Mouse (Mus musculus): ENCODE data around the gene Cfap61. TPM values are rescaled to one million over a fixed set of nuclear protein-coding genes. Genes with fewer than 3 reads are reported as not detected.
"Not testable (repeated sequence)": the region's sequence is repeated elsewhere in the genome, so short reads cannot be mapped to it uniquely, and the experiment has no call there.

Gene Cfap61
- polyA plus RNA-seq, 1 experiment from 2014 or later, result 1.7 TPM

GRCm38 (mm10) chr2:145903983-145904616 lies 30.5 kb upstream of the Cfap61 start:
- Histone ChIP-seq H3K4me2 (replicated peaks) (peak overlapping the region; percentile 71), H3K9me3 (no peaks in the 10 kb centered on the region), H3K27me3 (no peaks in the 10 kb centered on the region), H3K4me3 (replicated peaks) (peak overlapping the region; percentile 98), H3K27ac (no peak overlapping the region), H3K36me3 (peaks cover 9% of the 10 kb centered on the region), H3K4me1 (replicated peaks) (peaks cover 21% of the 10 kb centered on the region), H3K9ac (replicated peaks) (peak overlapping the region; percentile 93)
- ATAC-seq, result no peak
- 40% methylated on average over 12 of the region's 12 CpGs for WGBS

- H3K27me3 ChIP-seq, result no peaks in the 10 kb centered on the region
- H3K9me3 ChIP-seq, result no peaks in the 10 kb centered on the region
- 0 out of 2 replicates have a peak overlapping the region, but pooled peaks have one; percentile 71 for H3K4me2 ChIP-seq (replicated peaks)
- no peak overlapping the region for H3K4me3 ChIP-seq (replicated peaks)
- no peak overlapping the region for H3K27ac ChIP-seq
- peaks cover 16% of the 10 kb centered on the region for H3K36me3 ChIP-seq
- no peak for ATAC-seq
- H3K4me1 ChIP-seq (replicated peaks), result peaks cover 21% of the 10 kb centered on the region
- 89% methylated on average over 6 of the region's 6 CpGs for WGBS
- H3K9ac ChIP-seq (replicated peaks), result no peak overlapping the region
These were observed 29.4 kb upstream of the Cfap61 start for GRCm38 (mm10) chr2:145905156-145905555.

DNA sequence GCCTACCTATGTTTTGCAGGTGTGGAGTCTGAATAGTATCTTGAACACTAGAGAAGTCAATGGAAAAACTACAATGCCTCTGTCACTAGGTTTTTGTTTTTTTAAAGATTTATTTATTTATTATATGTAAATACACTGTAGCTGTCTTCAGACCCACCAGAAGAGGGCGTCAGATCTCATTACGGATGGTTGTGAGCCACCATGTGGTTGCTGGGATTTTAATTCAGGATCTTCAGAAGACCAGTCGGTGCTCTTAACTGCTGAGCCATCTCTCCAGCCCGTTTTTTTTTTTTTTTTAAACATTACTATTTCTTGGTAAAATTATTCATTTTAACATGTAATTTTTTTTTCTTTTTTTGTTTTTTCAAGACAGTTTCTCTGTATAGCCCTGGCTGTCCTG lies 28.7 kb upstream of the Cfap61 start:
- H3K9me3 ChIP-seq; H3K27ac ChIP-seq; H3K9ac ChIP-seq (replicated peaks); ATAC-seq; H3K4me3 ChIP-seq (replicated peaks); H3K4me2 ChIP-seq (replicated peaks); H3K27me3 ChIP-seq: not testable (repeated sequence)
- H3K4me1 ChIP-seq (replicated peaks), result peaks cover 21% of the 10 kb centered on the region
- H3K36me3 ChIP-seq, result peaks cover 24% of the 10 kb centered on the region
- WGBS, result 47% methylated on average over 4 of the region's 4 CpGs

GRCm38 (mm10) chr2:145920941-145921650 lies 13.5 kb upstream of the Cfap61 start:
- peaks cover 86% of the 10 kb centered on the region for H3K36me3 ChIP-seq

GRCm38 (mm10) chr2:145936975-145937374 lies 2.4 kb downstream of the Cfap61 start:
- no peak overlapping the region for H3K9ac ChIP-seq (replicated peaks)
- H3K4me2 ChIP-seq (replicated peaks), result no peak overlapping the region
- H3K9me3 ChIP-seq, result no peaks in the 10 kb centered on the region
- 87% methylated on average over 8 of the region's 8 CpGs for WGBS
- ATAC-seq, result no peak
- H3K27me3 ChIP-seq, result no peaks in the 10 kb centered on the region
- H3K36me3 ChIP-seq, result peaks cover 8% of the 10 kb centered on the region
- no peak overlapping the region for H3K27ac ChIP-seq
- H3K4me1 ChIP-seq (replicated peaks), result peaks cover 10% of the 10 kb centered on the region
- no peak overlapping the region for H3K4me3 ChIP-seq (replicated peaks)

More at GRCm38 (mm10) chr2:145920941-145921650, 13.5 kb upstream of the Cfap61 start:
- Histone ChIP-seq H3K4me2 (replicated peaks) (no peak overlapping the region), H3K9me3 (no peaks in the 10 kb centered on the region), H3K27me3 (no peaks in the 10 kb centered on the region), H3K4me1 (replicated peaks) (no peaks in the 10 kb centered on the region), H3K27ac (no peak overlapping the region), H3K4me3 (replicated peaks) (no peak overlapping the region), H3K9ac (replicated peaks) (no peak overlapping the region)
- ATAC-seq, result no peak
- 90% methylated on average over 8 of the region's 8 CpGs for WGBS

- Histone ChIP-seq H3K4me2 (replicated peaks) (no peak overlapping the region), H3K27ac (no peak overlapping the region), H3K27me3 (0 out of 2 replicates have a peak, but pooled peaks cover 2% of the 10 kb centered on the region), H3K9me3 (no peaks in the 10 kb centered on the region), H3K4me3 (replicated peaks) (no peak overlapping the region), H3K4me1 (replicated peaks) (peaks cover 13% of the 10 kb centered on the region), H3K9ac (replicated peaks) (no peak overlapping the region), H3K36me3 (no peaks in the 10 kb centered on the region)
- ATAC-seq, result no peak
- WGBS, result 71% methylated on average over 3 of the region's 3 CpGs
These were observed 6.8 kb downstream of the Cfap61 start for GRCm38 (mm10) chr2:145941403-145941802.

DNA sequence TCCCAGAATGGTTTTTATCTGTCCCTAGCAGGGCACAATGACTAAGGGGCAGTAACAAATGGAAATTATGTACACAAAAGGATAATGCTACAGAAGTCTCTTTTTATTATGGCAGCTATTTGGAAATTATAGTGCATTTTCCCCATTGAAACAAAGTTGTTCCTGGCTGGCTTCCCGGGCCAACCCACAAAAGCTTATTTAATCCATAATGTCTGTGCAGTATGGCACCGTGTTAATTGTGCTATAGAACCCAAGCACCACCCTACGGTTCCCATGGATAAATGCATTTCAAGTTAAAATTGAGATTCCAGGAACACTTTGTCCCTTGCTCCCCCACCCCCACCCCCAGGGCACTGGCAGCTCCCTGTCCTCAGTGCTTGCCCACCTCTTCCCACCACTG lies 9.7 kb downstream of the Cfap61 start:
- Histone ChIP-seq H3K36me3 (no peaks in the 10 kb centered on the region), H3K27me3 (0 out of 2 replicates have a peak, but pooled peaks cover 2% of the 10 kb centered on the region), H3K27ac (no peak overlapping the region), H3K4me1 (replicated peaks) (peaks cover 18% of the 10 kb centered on the region), H3K9ac (replicated peaks) (no peak overlapping the region), H3K4me3 (replicated peaks) (no peak overlapping the region), H3K4me2 (replicated peaks) (no peak overlapping the region), H3K9me3 (no peaks in the 10 kb centered on the region)
- WGBS, result 60% methylated on average over 3 of the region's 3 CpGs
- ATAC-seq, result no peak

GRCm38 (mm10) chr2:145948402-145948954 lies 13.9 kb downstream of the Cfap61 start:
- no peak overlapping the region for H3K4me2 ChIP-seq (replicated peaks)
- H3K4me3 ChIP-seq (replicated peaks), result no peak overlapping the region
- whole genome bisulfite sequencing, result 44% methylated on average over 7 of the region's 7 CpGs
- H3K36me3 ChIP-seq, result no peaks in the 10 kb centered on the region
- no peaks in the 10 kb centered on the region for H3K9me3 ChIP-seq
- no peak overlapping the region for H3K27ac ChIP-seq
- no peak overlapping the region for H3K9ac ChIP-seq (replicated peaks)
- no peak for ATAC-seq
- 0 out of 2 replicates have a peak, but pooled peaks cover 3% of the 10 kb centered on the region for H3K27me3 ChIP-seq
- peaks cover 29% of the 10 kb centered on the region for H3K4me1 ChIP-seq (replicated peaks)

GRCm38 (mm10) chr2:145949475-145950068 lies 15.0 kb downstream of the Cfap61 start:
- Histone ChIP-seq H3K27me3 (0 out of 2 replicates have a peak, but pooled peaks cover 3% of the 10 kb centered on the region), H3K27ac (peak overlapping the region; percentile 66)
- peak; percentile 68 for ATAC-seq

GRCm38 (mm10) chr2:145950239-145950638 lies 15.7 kb downstream of the Cfap61 start:
- Histone ChIP-seq H3K36me3 (no peaks in the 10 kb centered on the region), H3K9ac (replicated peaks) (no peak overlapping the region), H3K9me3 (no peaks in the 10 kb centered on the region), H3K27me3 (0 out of 2 replicates have a peak, but pooled peaks cover 3% of the 10 kb centered on the region), H3K4me2 (replicated peaks) (no peak overlapping the region), H3K4me3 (replicated peaks) (no peak overlapping the region), H3K4me1 (replicated peaks) (peaks cover 18% of the 10 kb centered on the region), H3K27ac (no peak overlapping the region)
- WGBS, result 21% methylated on average over 10 of the region's 10 CpGs
- ATAC-seq, result no peak

More at GRCm38 (mm10) chr2:145949475-145950068, 15.0 kb downstream of the Cfap61 start:
- Histone ChIP-seq H3K9ac (replicated peaks) (no peak overlapping the region), H3K4me1 (replicated peaks) (peaks cover 21% of the 10 kb centered on the region), H3K36me3 (no peaks in the 10 kb centered on the region), H3K4me2 (replicated peaks) (peak overlapping the region; percentile 25), H3K4me3 (replicated peaks) (no peak overlapping the region), H3K9me3 (no peaks in the 10 kb centered on the region)
- 16% methylated on average over 11 of the region's 11 CpGs for WGBS

GRCm38 (mm10) chr2:145952726-145953125 lies 18.1 kb downstream of the Cfap61 start:
- Histone ChIP-seq H3K27ac (no peak overlapping the region), H3K27me3 (peaks cover 9% of the 10 kb centered on the region; the same call in 1 of the 2 replicates), H3K4me3 (replicated peaks) (no peak overlapping the region), H3K9ac (replicated peaks) (no peak overlapping the region), H3K4me2 (replicated peaks) (no peak overlapping the region), H3K36me3 (no peaks in the 10 kb centered on the region), H3K9me3 (no peaks in the 10 kb centered on the region), H3K4me1 (replicated peaks) (peaks cover 24% of the 10 kb centered on the region)
- 92% methylated on average over 5 of the region's 5 CpGs for WGBS
- no peak for ATAC-seq

- H3K9ac ChIP-seq (replicated peaks), result no peak overlapping the region
- ATAC-seq, result no peak
- no peak overlapping the region for H3K27ac ChIP-seq
- no peaks in the 10 kb centered on the region for H3K9me3 ChIP-seq
- no peak overlapping the region for H3K4me3 ChIP-seq (replicated peaks)
- 46% methylated on average over 10 of the region's 10 CpGs for WGBS
- peaks cover 11% of the 10 kb centered on the region for H3K4me1 ChIP-seq (replicated peaks)
- peaks cover 17% of the 10 kb centered on the region for H3K27me3 ChIP-seq
- H3K36me3 ChIP-seq, result no peaks in the 10 kb centered on the region
- H3K4me2 ChIP-seq (replicated peaks), result no peak overlapping the region
These were observed 21.3 kb downstream of the Cfap61 start for GRCm38 (mm10) chr2:145955844-145956243.
